Mouse (Mus musculus) ES-CJ7 (cell line): ENCODE results near the gene Wscd2.

ENCODE experiments used
- DNase-seq: peaks from one replicate; pipeline ENCODE4 v3.0.0; 2011; ENCODE audit warnings: low read depth, low spot score

Gene Wscd2

DNA sequence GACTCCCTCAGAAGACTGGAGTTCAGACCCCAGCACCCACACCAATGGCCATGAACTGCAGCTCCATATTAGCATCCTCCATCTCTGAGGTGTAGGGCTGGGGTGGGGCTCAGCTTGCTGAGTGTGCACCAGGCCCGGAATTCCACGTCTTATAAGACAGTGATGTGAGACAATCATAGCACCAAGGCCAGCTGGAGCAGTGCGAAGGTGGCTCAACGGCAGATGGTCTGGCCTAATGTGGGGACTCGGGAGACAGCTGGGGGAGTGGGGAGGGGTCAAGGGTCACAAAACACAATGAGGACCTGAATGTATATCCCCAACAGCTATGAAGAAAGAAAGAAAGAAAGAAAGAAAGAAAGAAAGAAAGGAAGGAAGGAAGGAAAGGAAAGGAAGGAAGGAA, 9.7 kb upstream of the Wscd2 start:
- DNase-seq: no peak

GRCm38 (mm10) chr5:113485584-113486162, 4.5 kb upstream of the Wscd2 start:
- no peak for DNase-seq

DNA sequence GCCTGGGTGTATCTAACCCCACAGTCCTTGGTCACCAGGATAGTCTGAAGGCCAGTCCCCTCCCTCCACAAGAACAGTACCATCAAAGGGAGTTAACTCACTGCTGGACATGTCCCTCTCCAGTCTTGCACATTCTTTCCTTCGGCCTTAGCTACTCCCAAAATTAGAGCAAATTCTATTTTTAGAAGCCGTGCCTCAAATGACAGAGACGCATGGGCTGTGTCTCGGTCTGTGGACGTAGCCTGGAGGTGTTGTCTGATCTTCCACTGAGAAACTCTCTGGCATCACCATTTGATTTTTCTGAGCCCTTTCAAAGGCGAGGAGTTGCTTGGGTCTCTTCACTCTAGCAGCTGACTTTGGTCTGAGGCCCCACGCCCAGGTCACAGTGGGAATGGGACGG, 2.3 kb upstream of the Wscd2 start:
- DNase-seq: no peak

GRCm38 (mm10) chr5:113489617-113490016, 516 bp upstream of the Wscd2 start:
- DNase-seq: no peak

DNA sequence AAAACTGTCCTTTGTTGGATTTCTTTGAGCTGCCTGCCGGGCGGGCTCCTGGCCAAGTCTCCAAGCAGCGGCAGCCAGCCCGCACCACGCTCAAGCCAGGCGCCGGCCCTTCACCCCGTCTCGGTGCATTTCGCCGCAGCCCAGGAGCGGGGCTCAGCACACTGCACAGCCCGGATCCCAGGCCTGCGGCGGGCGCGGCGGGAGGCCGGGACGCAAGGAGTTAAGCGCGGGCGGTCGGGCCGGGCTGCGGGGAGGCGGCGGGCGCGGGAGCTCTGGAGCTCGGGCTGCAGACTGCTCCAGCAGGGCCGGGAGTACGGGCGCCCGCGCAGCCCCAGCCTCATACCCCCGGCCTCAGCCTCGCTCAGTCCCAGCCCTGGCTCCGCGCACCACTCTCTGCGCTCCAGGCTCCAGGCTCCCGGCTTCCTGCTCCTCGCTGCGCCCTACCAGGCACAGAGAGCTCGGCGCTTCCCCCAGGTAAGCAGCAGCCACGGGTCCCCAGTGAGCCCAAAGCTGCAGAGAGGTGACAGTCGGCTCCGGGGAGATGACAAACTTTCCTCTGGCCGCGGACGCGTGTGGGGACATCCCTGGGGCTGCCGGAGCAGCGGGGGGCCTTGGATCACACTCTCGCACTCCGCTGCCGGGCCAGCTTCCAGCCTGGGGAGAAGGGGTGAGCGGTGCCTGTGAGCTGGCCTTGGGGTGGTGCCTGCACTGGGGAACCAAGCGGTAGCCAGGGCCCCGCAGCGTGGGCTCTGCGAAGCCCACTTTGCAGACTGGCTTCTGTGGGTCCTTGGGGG, 531 bp downstream of the Wscd2 start:
- DNase-seq: peak; percentile 22

DNA sequence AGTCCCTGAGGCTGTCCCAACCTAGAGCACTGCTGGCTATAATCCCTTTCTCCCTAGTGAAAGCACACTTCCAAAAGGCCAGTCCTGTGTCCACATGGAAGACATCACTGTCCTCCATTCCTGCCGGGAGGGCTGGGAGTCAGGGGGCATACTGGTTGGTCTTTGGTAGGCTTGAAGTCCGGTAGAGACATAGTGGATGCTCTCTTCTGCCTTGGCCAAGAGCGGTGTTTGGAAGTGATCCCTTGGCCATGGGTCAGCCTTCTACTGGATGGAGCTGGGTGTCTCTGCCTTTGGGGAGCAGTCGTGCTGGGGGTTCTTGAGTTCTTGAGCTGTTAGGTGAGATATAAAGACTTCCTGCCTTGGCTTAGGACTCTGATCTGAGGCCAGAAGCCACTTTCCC, 1.4 kb downstream of the Wscd2 start:
- DNase-seq: no peak

- no peak for DNase-seq
Observed at GRCm38 (mm10) chr5:113491988-113492387, 1.9 kb downstream of the Wscd2 start.

DNA sequence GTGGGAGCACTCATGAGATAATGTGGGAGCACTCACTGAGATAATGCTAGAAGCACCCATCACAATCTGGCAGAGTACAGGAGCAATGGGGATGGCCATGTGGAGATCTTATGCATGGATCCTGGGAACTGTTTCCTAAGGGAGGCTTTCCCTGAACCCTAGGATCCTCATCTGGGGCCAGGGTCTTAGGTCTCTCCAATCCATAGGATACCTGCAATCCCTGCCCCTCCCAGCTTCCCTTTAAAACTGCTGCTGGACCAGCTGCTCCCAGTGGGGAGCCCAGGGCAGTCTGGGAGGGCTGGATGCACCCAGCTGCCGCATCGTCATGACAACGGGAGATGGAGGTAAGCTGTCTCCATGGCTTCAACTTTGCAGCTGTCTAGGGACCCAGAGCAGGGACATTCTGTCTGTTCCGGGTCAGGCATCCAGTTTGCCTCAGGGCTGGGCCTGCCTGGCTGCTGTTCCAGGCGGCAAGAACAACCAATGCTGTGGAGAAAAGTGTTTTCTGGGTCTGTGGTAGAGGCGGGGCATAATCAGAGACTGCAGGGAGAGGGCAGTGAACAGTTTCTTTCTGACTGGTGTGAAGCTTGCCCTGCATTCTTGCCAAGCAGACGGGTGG, 2.4 kb downstream of the Wscd2 start:
- peak; percentile 47 for DNase-seq

GRCm38 (mm10) chr5:113493997-113494396, 3.9 kb downstream of the Wscd2 start:
- DNase-seq: no peak

DNA sequence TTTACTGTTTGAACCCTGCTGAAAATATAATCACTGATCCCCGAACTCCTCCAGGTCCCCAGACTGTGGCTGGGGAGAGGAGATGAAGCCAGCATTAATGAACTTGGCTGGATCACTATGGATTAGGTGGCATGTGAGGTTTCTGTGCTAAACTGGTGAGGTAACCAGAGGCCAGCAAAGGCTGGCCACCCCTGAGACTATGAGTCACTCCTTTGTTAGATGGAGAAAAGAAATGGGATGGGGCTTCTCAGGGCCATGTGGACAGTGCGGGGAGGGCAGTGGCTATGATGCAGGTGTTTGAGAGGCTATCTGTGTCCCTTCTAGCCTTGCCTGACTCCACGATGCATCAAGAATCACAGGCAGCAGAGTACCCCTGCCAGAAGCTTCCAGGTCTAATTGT, 6.8 kb downstream of the Wscd2 start:
- no peak for DNase-seq

GRCm38 (mm10) chr5:113499421-113499820, 9.3 kb downstream of the Wscd2 start:
- DNase-seq: no peak

DNA sequence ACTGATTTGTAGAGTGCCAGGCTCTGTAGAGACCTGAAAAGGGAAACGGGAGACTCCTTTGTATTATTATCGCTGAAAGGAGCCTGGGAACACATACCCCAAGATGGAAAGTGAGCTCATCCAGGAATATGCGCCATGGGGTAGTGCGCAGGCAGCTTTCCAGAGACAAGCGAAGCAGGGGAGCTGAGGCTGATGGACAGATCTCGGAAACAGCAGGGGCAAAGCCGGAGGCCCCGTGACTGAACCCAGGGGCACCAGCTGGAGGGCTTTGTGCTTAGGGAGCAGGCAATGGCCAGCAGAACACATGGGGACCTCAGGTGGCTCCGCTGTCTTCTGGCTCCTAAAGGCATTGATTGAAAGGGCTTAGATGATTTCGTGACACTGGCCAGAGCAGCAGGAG, 13.1 kb downstream of the Wscd2 start:
- no peak for DNase-seq

- no peak for DNase-seq
Observed at GRCm38 (mm10) chr5:113504654-113505053, 14.5 kb downstream of the Wscd2 start.

DNA sequence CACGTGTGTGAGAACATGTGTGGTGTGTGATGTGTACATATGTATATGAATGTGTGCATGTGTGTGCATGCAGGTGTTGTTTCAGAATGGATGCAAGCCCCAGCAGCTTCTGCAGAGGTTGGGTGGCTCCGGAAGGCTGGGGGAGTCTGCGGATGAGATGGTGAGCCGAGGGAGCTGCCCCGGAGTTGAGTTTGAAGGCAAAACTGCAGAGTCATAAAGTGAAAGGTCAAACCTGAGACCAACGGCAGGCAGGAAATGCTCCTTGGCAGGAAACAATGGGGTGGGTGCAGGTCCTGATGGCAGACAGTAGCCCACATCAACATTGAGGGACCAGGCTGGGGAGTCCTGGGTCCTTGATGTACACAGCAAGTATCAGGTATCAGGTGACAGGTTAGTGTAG, 15.9 kb downstream of the Wscd2 start:
- DNase-seq: no peak

DNA sequence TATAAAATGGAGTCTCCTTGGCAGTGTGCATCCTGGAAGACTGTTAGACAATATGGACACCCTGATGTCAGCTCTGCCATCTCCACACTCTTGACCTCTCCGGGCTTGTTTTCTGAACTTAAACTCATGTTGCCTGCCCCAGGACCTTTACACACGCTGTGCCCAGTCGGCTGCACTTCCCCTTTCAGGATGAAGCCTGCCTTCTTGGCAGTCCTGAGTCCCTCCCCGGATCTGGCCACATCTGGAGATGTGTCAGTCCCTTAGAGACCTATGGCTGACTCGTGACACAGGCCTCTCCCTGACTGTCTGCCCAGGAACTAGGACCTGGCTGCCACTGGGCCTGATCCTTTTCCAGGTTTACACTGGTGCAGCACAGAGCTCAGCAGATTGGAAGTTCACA, 16.6 kb downstream of the Wscd2 start:
- DNase-seq: peak; percentile 87

DNA sequence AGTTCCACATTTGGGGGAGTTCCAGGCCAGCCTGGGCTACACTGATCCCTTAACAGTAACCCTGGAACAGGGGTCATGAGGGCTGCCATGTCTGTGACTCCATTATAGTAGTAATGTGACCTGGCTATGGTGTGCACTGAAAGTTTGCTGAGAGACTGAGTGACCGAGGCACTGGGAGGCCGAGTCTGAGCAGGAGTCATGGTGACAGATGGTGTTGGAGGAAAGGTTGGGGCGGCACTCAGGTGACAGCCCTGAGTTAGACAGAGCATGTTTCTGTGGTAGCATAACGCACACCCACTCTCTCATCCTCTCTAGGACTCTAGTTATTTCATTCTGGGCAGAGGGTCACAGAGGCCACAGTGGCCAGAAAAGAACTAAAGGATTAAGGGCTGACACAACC, 19.0 kb downstream of the Wscd2 start:
- DNase-seq: no peak

DNA sequence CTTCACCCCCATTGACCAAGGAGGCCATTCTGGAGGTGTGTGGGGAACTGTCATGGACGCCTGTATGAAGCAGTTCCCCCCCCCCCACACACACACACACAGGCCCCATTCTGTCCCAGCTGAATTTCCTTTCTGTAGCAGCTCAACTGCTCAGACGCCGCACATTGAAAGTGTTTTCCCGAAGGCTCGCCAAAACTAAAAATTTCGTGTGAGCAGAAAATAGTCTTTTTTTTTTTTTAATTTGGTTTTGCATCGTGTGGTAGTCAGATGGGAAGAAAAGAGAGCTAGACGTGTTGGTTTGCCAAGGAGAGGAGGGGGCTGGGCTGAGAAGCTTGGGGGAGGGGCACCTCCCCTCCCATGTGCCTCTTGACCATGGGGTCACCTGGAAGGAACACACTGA, 23.5 kb downstream of the Wscd2 start:
- DNase-seq: no peak

GRCm38 (mm10) chr5:113514062-113514461, 23.9 kb downstream of the Wscd2 start:
- no peak for DNase-seq

DNA sequence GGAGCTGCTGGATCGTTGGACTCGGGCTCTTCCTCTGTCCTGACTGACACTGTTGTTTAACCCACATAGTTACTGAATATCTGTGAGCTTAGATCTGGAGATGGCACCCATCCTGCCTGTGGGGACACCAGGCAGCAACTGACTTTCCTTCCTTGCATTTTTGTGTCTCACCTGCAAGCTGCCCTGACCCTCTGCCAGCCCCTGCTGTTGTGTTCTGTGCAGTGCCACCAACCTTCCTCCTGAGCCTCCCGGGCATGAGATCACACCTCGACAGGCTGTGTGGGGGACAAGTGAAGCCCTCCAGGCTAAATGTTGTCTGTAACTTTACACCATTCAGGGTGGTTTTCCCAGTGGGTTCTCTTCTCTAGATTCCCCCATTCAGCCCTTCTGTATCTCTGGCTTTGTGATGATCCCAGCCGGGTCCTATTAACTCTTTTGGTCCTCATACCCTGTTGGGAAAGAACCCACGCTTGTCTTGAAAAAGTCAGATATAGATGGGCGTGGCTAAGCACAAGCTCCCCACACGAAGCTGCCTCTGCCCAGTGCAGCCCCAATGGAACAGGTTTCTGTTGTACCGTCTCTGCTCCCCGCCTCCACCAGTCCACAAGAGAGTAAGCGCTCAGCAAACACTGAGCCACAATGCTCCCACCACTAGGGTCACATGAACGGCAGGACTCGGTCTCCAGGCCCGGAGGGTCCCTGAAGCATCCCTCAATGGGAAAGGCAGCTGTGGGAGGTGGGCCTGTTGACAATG, 26.2 kb downstream of the Wscd2 start:
- no peak for DNase-seq

GRCm38 (mm10) chr5:113516873-113517336, 26.8 kb downstream of the Wscd2 start:
- DNase-seq: no peak

DNA sequence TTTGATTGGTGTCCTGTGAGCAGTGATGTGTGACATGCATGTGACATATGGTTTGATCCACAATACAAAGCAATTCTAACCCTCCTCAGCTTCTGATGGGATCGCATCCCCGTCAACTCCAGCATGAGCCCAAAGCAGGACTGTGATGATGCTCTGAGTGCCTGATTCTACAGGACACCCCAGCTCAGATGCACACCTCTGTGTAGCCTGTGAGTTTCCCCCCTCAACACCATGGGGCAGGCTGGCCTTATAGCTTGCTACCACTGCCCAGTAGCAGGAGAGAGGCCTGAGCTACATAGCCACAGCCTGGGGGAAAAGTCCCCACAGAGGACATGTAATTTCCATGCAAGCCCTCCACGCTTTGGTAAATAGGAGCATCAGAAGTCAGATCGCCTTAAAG, 27.3 kb downstream of the Wscd2 start:
- DNase-seq: no peak

- no peak for DNase-seq
Observed at GRCm38 (mm10) chr5:113521037-113521436, 30.9 kb downstream of the Wscd2 start.
